Mouse (Mus musculus): ENCODE measurements around the gene N4bp2l2. TPM values are rescaled to one million over a fixed set of nuclear protein-coding genes. Genes with fewer than 3 reads are reported as not detected.

The N4bp2l2 gene
- total and polyA plus RNA-seq, 3 experiments: 7.1 to 40.4 (median 39.6) TPM

GRCm38 (mm10) chr5:150616731-150617130 lies 49.3 kb downstream of the N4bp2l2 start:
- Histone ChIP-seq H3K27ac (no peak overlapping the region), H3K9ac (ENCODE audit: low read depth, low read length) (no peak overlapping the region), H3K36me3 (ENCODE audit: control insufficient read depth, insufficient read depth, low read length) (no peaks in the 10 kb centered on the region), H3K27me3 (ENCODE audit: control insufficient read depth, insufficient read depth, low read length) (no peaks in the 10 kb centered on the region), H3K4me3 (no peak overlapping the region), H3K4me1 (ENCODE audit: control insufficient read depth, insufficient read depth, low read length) (peaks cover 3% of the 10 kb centered on the region), H3K79me2 (replicated peaks; ENCODE audit: control insufficient read depth, insufficient read depth, low read length) (no peaks in the 10 kb centered on the region)
- no peak for TF ChIP-seq POLR2A (IDR thresholded peaks at IDR 0.05; ENCODE audit: insufficient read depth, low read depth, low read length)
- TF ChIP-seq EP300 (IDR thresholded peaks at IDR 0.05; ENCODE audit: insufficient read depth, low read depth, low read length): no peak
- no peak for TF ChIP-seq CTCF (IDR thresholded peaks at IDR 0.05)
- DNase-seq: no peak
- 81% methylated on average over 3 of the region's 3 CpGs for WGBS
- intact Hi-C loops (cut with DNase I): no loop called here

- DNase-seq: no peak
- 94% methylated on average over 2 of the region's 2 CpGs for WGBS
- no peak overlapping the region for H3K4me3 ChIP-seq
- H3K9ac ChIP-seq (ENCODE audit: low read depth, low read length): no peak overlapping the region
- no peaks in the 10 kb centered on the region for H3K36me3 ChIP-seq (ENCODE audit: control insufficient read depth, insufficient read depth, low read length)
- TF ChIP-seq POLR2A (IDR thresholded peaks at IDR 0.05; ENCODE audit: insufficient read depth, low read depth, low read length): no peak
- no peak for TF ChIP-seq CTCF (IDR thresholded peaks at IDR 0.05)
- TF ChIP-seq EP300 (IDR thresholded peaks at IDR 0.05; ENCODE audit: insufficient read depth, low read depth, low read length): no peak
- no peaks in the 10 kb centered on the region for H3K27me3 ChIP-seq (ENCODE audit: control insufficient read depth, insufficient read depth, low read length)
- H3K79me2 ChIP-seq (replicated peaks; ENCODE audit: control insufficient read depth, insufficient read depth, low read length): no peaks in the 10 kb centered on the region
- H3K27ac ChIP-seq: no peak overlapping the region
- H3K4me1 ChIP-seq (ENCODE audit: control insufficient read depth, insufficient read depth, low read length): peaks cover 3% of the 10 kb centered on the region
- intact Hi-C loops (cut with DNase I): no loop called here
These were observed 49.8 kb downstream of the N4bp2l2 start for GRCm38 (mm10) chr5:150616216-150616615.

GRCm38 (mm10) chr5:150614054-150614453 lies 51.9 kb downstream of the N4bp2l2 start:
- TF ChIP-seq EP300 (IDR thresholded peaks at IDR 0.05; ENCODE audit: insufficient read depth, low read depth, low read length) (no peak), CTCF (IDR thresholded peaks at IDR 0.05) (no peak), POLR2A (IDR thresholded peaks at IDR 0.05; ENCODE audit: insufficient read depth, low read depth, low read length) (no peak)
- no peak for DNase-seq
- H3K79me2 ChIP-seq (replicated peaks; ENCODE audit: control insufficient read depth, insufficient read depth, low read length): no peaks in the 10 kb centered on the region
- no peak overlapping the region for H3K9ac ChIP-seq (ENCODE audit: low read depth, low read length)
- intact Hi-C loops (cut with DNase I): no loop called here
- no peak overlapping the region for H3K4me3 ChIP-seq
- H3K4me1 ChIP-seq (ENCODE audit: control insufficient read depth, insufficient read depth, low read length): peaks cover 3% of the 10 kb centered on the region
- no peaks in the 10 kb centered on the region for H3K27me3 ChIP-seq (ENCODE audit: control insufficient read depth, insufficient read depth, low read length)
- WGBS: 48% methylated on average over 2 of the region's 2 CpGs
- H3K36me3 ChIP-seq (ENCODE audit: control insufficient read depth, insufficient read depth, low read length): no peaks in the 10 kb centered on the region
- H3K27ac ChIP-seq: no peak overlapping the region

- Histone ChIP-seq H3K27ac (no peak overlapping the region), H3K9ac (ENCODE audit: low read depth, low read length) (no peak overlapping the region), H3K36me3 (ENCODE audit: control insufficient read depth, insufficient read depth, low read length) (no peaks in the 10 kb centered on the region), H3K27me3 (ENCODE audit: control insufficient read depth, insufficient read depth, low read length) (no peaks in the 10 kb centered on the region), H3K79me2 (replicated peaks; ENCODE audit: control insufficient read depth, insufficient read depth, low read length) (no peaks in the 10 kb centered on the region), H3K4me1 (ENCODE audit: control insufficient read depth, insufficient read depth, low read length) (peaks cover 3% of the 10 kb centered on the region), H3K4me3 (no peak overlapping the region)
- TF ChIP-seq POLR2A (IDR thresholded peaks at IDR 0.05; ENCODE audit: insufficient read depth, low read depth, low read length): no peak
- no peak for TF ChIP-seq EP300 (IDR thresholded peaks at IDR 0.05; ENCODE audit: insufficient read depth, low read depth, low read length)
- TF ChIP-seq CTCF (IDR thresholded peaks at IDR 0.05): no peak
- no peak for DNase-seq
- WGBS: 42% methylated on average over 12 of the region's 12 CpGs
- intact Hi-C loops (cut with DNase I): no loop called here
These were observed 54.3 kb downstream of the N4bp2l2 start for GRCm38 (mm10) chr5:150611697-150612096.

- H3K27ac ChIP-seq: no peak overlapping the region
- DNase-seq: no peak
These were observed 54.8 kb downstream of the N4bp2l2 start for GRCm38 (mm10) chr5:150611136-150611535.

GRCm38 (mm10) chr5:150607631-150608030 lies 58.4 kb downstream of the N4bp2l2 start:
- Histone ChIP-seq H3K4me3 (no peak overlapping the region), H3K36me3 (ENCODE audit: control insufficient read depth, insufficient read depth, low read length) (no peaks in the 10 kb centered on the region), H3K79me2 (replicated peaks; ENCODE audit: control insufficient read depth, insufficient read depth, low read length) (no peaks in the 10 kb centered on the region), H3K9ac (ENCODE audit: low read depth, low read length) (no peak overlapping the region), H3K27ac (no peak overlapping the region), H3K27me3 (ENCODE audit: control insufficient read depth, insufficient read depth, low read length) (no peaks in the 10 kb centered on the region), H3K4me1 (ENCODE audit: control insufficient read depth, insufficient read depth, low read length) (peaks cover 3% of the 10 kb centered on the region)
- no peak for DNase-seq
- TF ChIP-seq CTCF (IDR thresholded peaks at IDR 0.05) (no peak), POLR2A (IDR thresholded peaks at IDR 0.05; ENCODE audit: insufficient read depth, low read depth, low read length) (no peak), EP300 (IDR thresholded peaks at IDR 0.05; ENCODE audit: insufficient read depth, low read depth, low read length) (no peak)
- 94% methylated on average over 8 of the region's 8 CpGs for WGBS
- intact Hi-C loops (cut with DNase I): no loop called here

More at GRCm38 (mm10) chr5:150611136-150611535, 54.8 kb downstream of the N4bp2l2 start:
- intact Hi-C loops (cut with DNase I): no loop called here
- Histone ChIP-seq H3K4me3 (no peak overlapping the region), H3K27me3 (ENCODE audit: control insufficient read depth, insufficient read depth, low read length) (no peaks in the 10 kb centered on the region), H3K79me2 (replicated peaks; ENCODE audit: control insufficient read depth, insufficient read depth, low read length) (no peaks in the 10 kb centered on the region), H3K36me3 (ENCODE audit: control insufficient read depth, insufficient read depth, low read length) (no peaks in the 10 kb centered on the region), H3K9ac (ENCODE audit: low read depth, low read length) (no peak overlapping the region), H3K4me1 (ENCODE audit: control insufficient read depth, insufficient read depth, low read length) (peaks cover 3% of the 10 kb centered on the region)
- 39% methylated on average over 1 of the region's 1 CpGs for WGBS
- no peak for TF ChIP-seq EP300 (IDR thresholded peaks at IDR 0.05; ENCODE audit: insufficient read depth, low read depth, low read length)
- no peak for TF ChIP-seq POLR2A (IDR thresholded peaks at IDR 0.05; ENCODE audit: insufficient read depth, low read depth, low read length)
- no peak for TF ChIP-seq CTCF (IDR thresholded peaks at IDR 0.05)

All from heart, adult 2 months (tissue).